Mouse (Mus musculus) ES-Bruce4 (cell line): ENCODE measurements around the gene Hyal2. TPM values are rescaled to one million over a fixed set of nuclear protein-coding genes. Genes with fewer than 3 reads are reported as not detected.

Experiments used
- H3K27ac ChIP-seq: 2 replicates; pipeline ENCODE4 v1.5.1; 2012; ENCODE audit warnings: low read length, inconsistent platforms; ENCODE audit not compliant: insufficient read depth
- H3K27me3 ChIP-seq: 2 replicates; pipeline ENCODE4 v1.6.1; 2012; ENCODE audit warnings: mild to moderate bottlenecking, low read length, inconsistent platforms; ENCODE audit not compliant: control insufficient read depth, poor library complexity, insufficient read depth, severe bottlenecking
- H3K36me3 ChIP-seq: 2 replicates; pipeline ENCODE4 v1.6.1; 2012; ENCODE audit warnings: inconsistent platforms, mild to moderate bottlenecking, low read length, moderate library complexity; ENCODE audit not compliant: control insufficient read depth, poor library complexity, insufficient read depth, severe bottlenecking
- H3K4me1 ChIP-seq: one replicate; pipeline ENCODE4 v1.8.1; 2011; ENCODE audit warnings: low read length; ENCODE audit not compliant: control insufficient read depth, insufficient read depth
- H3K4me3 ChIP-seq: 2 replicates; pipeline ENCODE4 v1.5.1; 2011; ENCODE audit warnings: low read depth, mild to moderate bottlenecking, low read length
- H3K9ac ChIP-seq: 2 replicates; pipeline ENCODE4 v1.6.1; 2012; ENCODE audit warnings: low read depth, mild to moderate bottlenecking, inconsistent platforms; ENCODE audit not compliant: poor library complexity, severe bottlenecking
- H3K9me3 ChIP-seq: replicated peaks from 2 replicates; pipeline ENCODE4 v1.6.1; 2012; ENCODE audit warnings: mild to moderate bottlenecking, low read length, inconsistent platforms; ENCODE audit not compliant: control insufficient read depth, poor library complexity, insufficient read depth, severe bottlenecking
- CTCF ChIP-seq: IDR thresholded peaks from one replicate; pipeline ENCODE4 v1.8.1; 2011; ENCODE audit warnings: low read depth, low read length
- EP300 ChIP-seq: IDR thresholded peaks from 2 replicates; pipeline ENCODE4 v1.6.1; 2011; ENCODE audit warnings: low read depth, low read length; ENCODE audit not compliant: insufficient read depth
- POLR2A ChIP-seq: IDR thresholded peaks from one replicate; pipeline ENCODE4 v1.8.1; 2011; ENCODE audit warnings: low read length; ENCODE audit not compliant: insufficient read depth
- polyA plus RNA-seq: library from polyadenylated mRNA; stranded (reverse); fragments of >200 nt; gene quantifications from 2 replicates; pipeline ENCODE4 v1.2.4, GENCODE M21; 2011; ENCODE audit warnings: low read depth; ENCODE audit not compliant: missing spikeins, insufficient read depth, insufficient read length

The Hyal2 gene
- polyA plus RNA-seq, 1 experiment: 38.7 TPM

DNA sequence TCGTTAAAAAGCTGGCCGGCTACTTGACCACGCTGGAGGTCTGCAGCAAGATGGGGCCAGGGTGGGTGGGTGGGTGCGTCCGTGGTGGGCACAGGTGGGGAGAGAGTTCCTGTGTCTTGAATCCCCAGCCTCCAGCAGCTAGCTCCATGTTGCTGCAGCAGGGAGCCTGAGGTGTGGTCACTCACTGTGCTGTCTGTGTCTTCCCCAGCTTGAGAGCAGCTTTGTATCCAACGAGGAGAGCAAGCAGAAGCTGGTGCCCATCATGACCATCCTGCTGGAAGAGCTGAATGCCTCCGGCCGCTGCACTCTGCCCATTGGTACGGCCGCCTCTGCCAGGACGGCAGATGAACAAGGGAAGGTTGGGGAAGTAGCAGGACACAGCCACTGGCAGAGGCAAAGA lies 24.4 kb upstream of the Hyal2 start:
- Histone ChIP-seq H3K9me3 (no peaks in the 10 kb centered on the region), H3K4me3 (no peak overlapping the region), H3K4me1 (no peaks in the 10 kb centered on the region)

DNA sequence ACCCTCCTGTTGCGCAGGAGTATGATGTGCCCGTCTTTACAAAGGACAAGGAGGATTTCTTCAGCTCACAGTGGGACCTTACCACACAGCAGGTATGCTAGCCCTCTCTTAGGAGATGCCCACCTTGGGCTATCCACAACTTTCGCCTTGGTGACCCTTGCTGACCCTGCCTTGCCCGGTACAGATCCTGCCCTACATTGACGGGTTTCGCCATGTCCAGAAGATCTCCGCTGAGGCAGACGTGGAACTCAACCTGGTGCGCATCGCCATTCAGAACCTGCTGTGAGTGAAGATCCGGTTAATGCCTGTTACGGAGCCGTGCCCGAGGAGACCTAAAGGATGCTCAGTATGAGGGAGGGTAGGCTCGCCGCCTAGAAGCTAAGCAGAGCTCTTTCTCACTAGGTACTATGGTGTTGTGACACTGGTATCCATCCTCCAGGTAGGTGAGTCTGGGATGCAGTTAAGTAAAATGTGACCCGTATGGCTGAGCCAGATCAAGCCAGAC lies 23.5 kb upstream of the Hyal2 start:
- H3K9ac ChIP-seq: no peak overlapping the region
- H3K27ac ChIP-seq: no peak overlapping the region
- H3K4me1 ChIP-seq: no peaks in the 10 kb centered on the region
- no peaks in the 10 kb centered on the region for H3K36me3 ChIP-seq
- no peaks in the 10 kb centered on the region for H3K9me3 ChIP-seq
- no peaks in the 10 kb centered on the region for H3K27me3 ChIP-seq
- H3K4me3 ChIP-seq: no peak overlapping the region
- no peak for TF ChIP-seq CTCF
- TF ChIP-seq POLR2A: no peak
- no peak for TF ChIP-seq EP300

More for the DNA sequence above, 24.4 kb upstream of the Hyal2 start:
- H3K27me3 ChIP-seq: no peaks in the 10 kb centered on the region
- TF ChIP-seq CTCF (no peak), POLR2A (no peak), EP300 (no peak)
- no peak overlapping the region for H3K9ac ChIP-seq
- H3K27ac ChIP-seq: no peak overlapping the region
- H3K36me3 ChIP-seq: peaks cover 6% of the 10 kb centered on the region; the same call in 1 of the 2 replicates

DNA sequence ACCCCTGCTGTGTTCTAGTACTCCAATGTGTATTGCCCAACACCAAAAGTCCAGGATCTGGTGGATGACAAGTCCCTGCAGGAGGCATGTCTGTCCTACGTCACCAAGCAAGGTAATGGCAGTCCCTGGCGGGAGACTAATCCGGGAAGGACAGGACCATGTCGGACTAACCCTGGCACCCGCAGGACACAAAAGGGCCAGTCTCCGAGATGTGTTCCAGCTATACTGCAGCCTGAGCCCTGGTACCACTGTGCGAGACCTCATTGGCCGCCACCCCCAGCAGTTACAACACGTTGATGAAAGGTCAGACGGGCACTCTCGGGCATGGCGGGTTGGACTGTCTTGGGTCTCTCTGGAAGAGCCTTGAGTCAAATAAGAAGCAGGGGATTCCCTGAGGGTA lies 23.0 kb upstream of the Hyal2 start:
- Histone ChIP-seq H3K9ac (no peak overlapping the region), H3K27ac (no peak overlapping the region), H3K27me3 (no peaks in the 10 kb centered on the region), H3K4me1 (no peaks in the 10 kb centered on the region), H3K4me3 (no peak overlapping the region), H3K36me3 (no peaks in the 10 kb centered on the region), H3K9me3 (no peaks in the 10 kb centered on the region)
- no peak for TF ChIP-seq POLR2A
- TF ChIP-seq CTCF: no peak

DNA sequence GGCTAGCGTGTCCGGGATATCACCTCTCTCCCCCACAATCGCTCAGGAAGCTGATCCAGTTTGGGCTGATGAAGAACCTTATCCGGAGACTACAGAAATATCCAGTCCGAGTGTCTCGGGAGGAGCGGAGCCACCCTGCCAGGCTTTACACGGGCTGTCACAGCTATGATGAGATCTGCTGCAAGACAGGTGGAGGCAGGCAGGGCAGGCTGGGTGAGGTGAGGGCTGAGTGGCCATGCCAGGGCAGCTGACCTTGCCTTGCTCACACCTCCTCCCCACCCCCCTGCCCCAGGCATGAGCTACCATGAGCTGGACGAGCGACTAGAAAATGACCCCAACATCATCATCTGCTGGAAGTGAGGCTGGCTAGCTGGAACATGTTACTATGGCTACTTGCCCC lies 22.5 kb upstream of the Hyal2 start:
- Histone ChIP-seq H3K4me1 (peaks cover 3% of the 10 kb centered on the region), H3K36me3 (no peaks in the 10 kb centered on the region), H3K4me3 (no peak overlapping the region), H3K27me3 (no peaks in the 10 kb centered on the region), H3K9me3 (no peaks in the 10 kb centered on the region), H3K27ac (no peak overlapping the region), H3K9ac (no peak overlapping the region)
- TF ChIP-seq CTCF (no peak), EP300 (no peak), POLR2A (no peak)

DNA sequence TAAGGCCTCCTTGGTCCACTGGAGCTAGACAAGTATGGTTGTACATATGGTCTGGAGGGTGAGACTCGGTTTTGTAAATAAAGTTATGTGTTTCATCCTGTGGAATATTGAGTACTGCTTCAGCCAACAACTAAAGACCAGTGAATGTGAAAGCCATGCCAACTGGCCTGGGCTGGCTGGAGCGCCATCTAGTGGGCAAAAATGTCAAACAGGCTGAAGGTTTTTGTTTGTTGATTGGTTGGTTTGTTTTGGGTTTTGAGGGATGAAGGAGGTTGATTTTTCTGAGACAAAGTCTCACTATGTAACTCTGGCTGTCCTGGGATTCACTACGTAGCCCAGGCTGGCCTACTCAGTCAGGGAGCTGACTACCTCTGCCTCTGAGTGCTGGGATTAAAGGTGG lies 22.1 kb upstream of the Hyal2 start:
- Histone ChIP-seq H3K9me3 (no peaks in the 10 kb centered on the region), H3K9ac (no peak overlapping the region), H3K4me1 (peaks cover 3% of the 10 kb centered on the region), H3K27me3 (no peaks in the 10 kb centered on the region), H3K36me3 (no peaks in the 10 kb centered on the region), H3K4me3 (no peak overlapping the region), H3K27ac (no peak overlapping the region)
- TF ChIP-seq CTCF (peak; percentile 94), POLR2A (no peak)

DNA sequence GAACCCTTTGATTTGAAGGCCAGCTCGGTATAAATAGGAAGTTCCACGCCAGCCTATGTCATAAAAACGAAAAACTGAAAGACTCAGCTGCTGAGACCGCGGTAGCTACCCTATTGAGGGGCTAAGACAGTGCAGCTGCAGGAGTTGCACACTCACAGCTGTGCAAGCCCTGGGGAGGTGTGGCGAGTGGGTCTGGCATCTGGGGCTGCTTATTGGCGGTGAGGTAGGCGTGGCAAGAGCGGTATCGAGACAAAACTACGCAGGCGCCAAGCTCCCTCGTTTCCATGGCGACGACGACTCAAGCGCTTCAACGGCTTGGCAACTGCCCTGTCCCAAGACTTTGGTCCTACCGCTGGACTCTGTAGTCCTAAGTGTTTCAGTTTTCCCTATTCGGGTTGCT lies 20.7 kb upstream of the Hyal2 start, which contains the start of gene Zmynd10:
Gene Zmynd10, plus strand, starts transcription at position 273 of the 400 bp plus-strand sequence.
- Histone ChIP-seq H3K27me3 (no peaks in the 10 kb centered on the region), H3K9me3 (no peaks in the 10 kb centered on the region), H3K9ac (no peak within 1 kb of the TSS), H3K4me3 (no peak within 1 kb of the TSS), H3K27ac (no peak within 1 kb of the TSS), H3K36me3 (no peaks in the 10 kb centered on the region), H3K4me1 (peaks cover 3% of the 10 kb centered on the region)
- TF ChIP-seq POLR2A: no peak

DNA sequence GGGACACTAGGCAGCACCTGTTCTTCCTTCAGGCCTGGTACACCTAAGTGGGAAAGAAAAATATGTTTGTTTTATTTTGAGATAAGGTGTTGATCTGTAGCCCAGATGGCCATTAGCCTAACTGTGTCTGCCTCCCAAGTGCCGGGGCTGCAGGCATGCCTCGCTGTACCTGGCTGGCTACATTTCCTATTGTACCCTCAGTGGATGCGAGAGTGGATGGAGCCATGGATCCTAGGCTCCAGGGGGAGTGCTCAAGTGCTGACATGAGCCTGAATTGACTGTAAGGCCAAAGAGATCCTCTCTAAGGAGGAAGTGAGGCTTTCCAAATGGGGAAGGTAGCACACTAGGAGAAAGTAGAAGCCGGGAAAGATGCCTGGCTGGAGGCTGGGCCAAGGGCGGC lies 19.8 kb upstream of the Hyal2 start:
- H3K4me3 ChIP-seq: no peak overlapping the region
- no peak overlapping the region for H3K27ac ChIP-seq
- no peak for TF ChIP-seq CTCF
- H3K4me1 ChIP-seq: peaks cover 3% of the 10 kb centered on the region
- no peaks in the 10 kb centered on the region for H3K27me3 ChIP-seq
- no peaks in the 10 kb centered on the region for H3K9me3 ChIP-seq
- no peak overlapping the region for H3K9ac ChIP-seq
- H3K36me3 ChIP-seq: no peaks in the 10 kb centered on the region
